Mouse (Mus musculus): ENCODE measurements around the gene Ttc28. TPM values are rescaled to one million over a fixed set of nuclear protein-coding genes. Genes with fewer than 3 reads are reported as not detected.

Ttc28 gene
- polyA plus RNA-seq, 1 experiment from 2014 or later: 13.0 TPM

- WGBS: 73% methylated on average over 4 of the region's 4 CpGs
- Histone ChIP-seq H3K36me3 (ENCODE audit: control insufficient read depth, insufficient read depth, low read length) (no peaks in the 10 kb centered on the region), H3K4me2 (ENCODE audit: low read length) (no peak overlapping the region), H3K4me1 (replicated peaks; ENCODE audit: control insufficient read depth, insufficient read depth, low read length) (no peaks in the 10 kb centered on the region), H3K27me3 (replicated peaks; ENCODE audit: control insufficient read depth, insufficient read depth, low read length) (no peaks in the 10 kb centered on the region), H3K9me3 (ENCODE audit: control insufficient read depth, low read length) (no peaks in the 10 kb centered on the region), H3K27ac (ENCODE audit: low read depth) (no peak overlapping the region), H3K4me3 (ENCODE audit: low read depth, low read length) (no peak overlapping the region), H3K9ac (ENCODE audit: low read length) (no peak overlapping the region)
- DNase-seq (ENCODE audit: low spot score) (no peak), ATAC-seq (replicated peaks; ENCODE audit: low FRiP score, low TSS enrichment, low read depth) (no peak)
Measured at GRCm38 (mm10) chr5:110998298-110998697, 118.7 kb downstream of the Ttc28 start.

DNA sequence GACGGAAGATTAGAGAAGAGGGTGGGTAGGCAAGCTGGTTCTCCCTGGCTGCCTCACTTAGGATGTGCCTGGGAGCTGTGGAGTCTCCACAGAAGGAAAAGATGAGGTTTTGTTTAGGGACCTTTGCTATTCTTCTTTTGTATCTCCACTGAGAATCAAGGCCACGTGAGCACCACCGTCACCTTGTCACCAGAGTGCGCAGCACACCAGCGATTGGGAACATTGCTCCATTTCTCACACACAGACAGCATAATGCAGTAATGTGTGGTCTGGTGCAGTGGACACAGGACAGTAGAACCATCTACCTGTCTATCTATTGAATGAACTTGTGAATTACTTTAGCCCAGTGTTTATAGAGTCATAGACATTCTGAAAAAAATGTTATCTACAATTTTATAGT, 121.3 kb downstream of the Ttc28 start:
- Histone ChIP-seq H3K36me3 (ENCODE audit: control insufficient read depth, insufficient read depth, low read length) (no peaks in the 10 kb centered on the region), H3K27ac (ENCODE audit: low read depth) (no peak overlapping the region), H3K4me3 (ENCODE audit: low read depth, low read length) (no peak overlapping the region), H3K9ac (ENCODE audit: low read length) (no peak overlapping the region), H3K9me3 (ENCODE audit: control insufficient read depth, low read length) (no peaks in the 10 kb centered on the region), H3K27me3 (replicated peaks; ENCODE audit: control insufficient read depth, insufficient read depth, low read length) (no peaks in the 10 kb centered on the region), H3K4me2 (ENCODE audit: low read length) (no peak overlapping the region), H3K4me1 (replicated peaks; ENCODE audit: control insufficient read depth, insufficient read depth, low read length) (no peaks in the 10 kb centered on the region)
- ATAC-seq (replicated peaks; ENCODE audit: low FRiP score, low TSS enrichment, low read depth) (no peak), DNase-seq (ENCODE audit: low spot score) (no peak)
- 82% methylated on average over 5 of the region's 5 CpGs for WGBS

- H3K9ac ChIP-seq (ENCODE audit: low read length): no peak overlapping the region
- WGBS: 90% methylated on average over 5 of the region's 5 CpGs
- no peak overlapping the region for H3K4me3 ChIP-seq (ENCODE audit: low read depth, low read length)
- H3K9me3 ChIP-seq (ENCODE audit: control insufficient read depth, low read length): no peaks in the 10 kb centered on the region
- no peaks in the 10 kb centered on the region for H3K27me3 ChIP-seq (replicated peaks; ENCODE audit: control insufficient read depth, insufficient read depth, low read length)
- peaks cover 8% of the 10 kb centered on the region; the same call in 1 of the 2 replicates for H3K4me1 ChIP-seq (replicated peaks; ENCODE audit: control insufficient read depth, insufficient read depth, low read length)
- H3K36me3 ChIP-seq (ENCODE audit: control insufficient read depth, insufficient read depth, low read length): no peaks in the 10 kb centered on the region
- no peak overlapping the region for H3K27ac ChIP-seq (ENCODE audit: low read depth)
- H3K4me2 ChIP-seq (ENCODE audit: low read length): no peak overlapping the region
- ATAC-seq (replicated peaks; ENCODE audit: low FRiP score, low TSS enrichment, low read depth) (no peak), DNase-seq (ENCODE audit: low spot score) (no peak)
Measured at GRCm38 (mm10) chr5:111003220-111003619, 123.6 kb downstream of the Ttc28 start.

DNA sequence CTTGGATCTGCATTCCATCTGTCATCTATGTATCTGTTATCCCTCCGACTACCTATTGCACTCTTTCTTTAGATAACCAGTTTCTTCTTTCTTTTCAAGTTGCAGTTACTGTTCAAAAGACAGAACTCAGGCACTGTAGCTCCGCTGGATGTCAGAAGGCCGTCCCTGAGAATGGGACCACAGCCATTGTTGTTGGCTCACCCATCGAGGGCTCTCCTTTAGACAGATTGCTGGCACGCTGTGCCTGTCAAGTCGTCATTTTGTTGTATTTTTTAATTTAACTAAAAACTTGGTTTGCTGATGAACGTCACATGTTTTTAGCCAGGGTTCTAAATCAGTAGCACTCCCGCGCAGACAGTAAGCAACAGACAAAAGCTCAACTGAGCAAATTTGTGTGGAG, 124.1 kb downstream of the Ttc28 start:
- Histone ChIP-seq H3K4me2 (ENCODE audit: low read length) (no peak overlapping the region), H3K27me3 (replicated peaks; ENCODE audit: control insufficient read depth, insufficient read depth, low read length) (no peaks in the 10 kb centered on the region), H3K36me3 (ENCODE audit: control insufficient read depth, insufficient read depth, low read length) (no peaks in the 10 kb centered on the region), H3K4me3 (ENCODE audit: low read depth, low read length) (no peak overlapping the region), H3K4me1 (replicated peaks; ENCODE audit: control insufficient read depth, insufficient read depth, low read length) (peaks cover 10% of the 10 kb centered on the region; the same call in 1 of the 2 replicates), H3K9ac (ENCODE audit: low read length) (no peak overlapping the region), H3K9me3 (ENCODE audit: control insufficient read depth, low read length) (no peaks in the 10 kb centered on the region), H3K27ac (ENCODE audit: low read depth) (no peak overlapping the region)
- no peak for DNase-seq (ENCODE audit: low spot score)
- ATAC-seq (replicated peaks; ENCODE audit: low FRiP score, low TSS enrichment, low read depth): no peak
- WGBS: 94% methylated on average over 9 of the region's 9 CpGs

DNA sequence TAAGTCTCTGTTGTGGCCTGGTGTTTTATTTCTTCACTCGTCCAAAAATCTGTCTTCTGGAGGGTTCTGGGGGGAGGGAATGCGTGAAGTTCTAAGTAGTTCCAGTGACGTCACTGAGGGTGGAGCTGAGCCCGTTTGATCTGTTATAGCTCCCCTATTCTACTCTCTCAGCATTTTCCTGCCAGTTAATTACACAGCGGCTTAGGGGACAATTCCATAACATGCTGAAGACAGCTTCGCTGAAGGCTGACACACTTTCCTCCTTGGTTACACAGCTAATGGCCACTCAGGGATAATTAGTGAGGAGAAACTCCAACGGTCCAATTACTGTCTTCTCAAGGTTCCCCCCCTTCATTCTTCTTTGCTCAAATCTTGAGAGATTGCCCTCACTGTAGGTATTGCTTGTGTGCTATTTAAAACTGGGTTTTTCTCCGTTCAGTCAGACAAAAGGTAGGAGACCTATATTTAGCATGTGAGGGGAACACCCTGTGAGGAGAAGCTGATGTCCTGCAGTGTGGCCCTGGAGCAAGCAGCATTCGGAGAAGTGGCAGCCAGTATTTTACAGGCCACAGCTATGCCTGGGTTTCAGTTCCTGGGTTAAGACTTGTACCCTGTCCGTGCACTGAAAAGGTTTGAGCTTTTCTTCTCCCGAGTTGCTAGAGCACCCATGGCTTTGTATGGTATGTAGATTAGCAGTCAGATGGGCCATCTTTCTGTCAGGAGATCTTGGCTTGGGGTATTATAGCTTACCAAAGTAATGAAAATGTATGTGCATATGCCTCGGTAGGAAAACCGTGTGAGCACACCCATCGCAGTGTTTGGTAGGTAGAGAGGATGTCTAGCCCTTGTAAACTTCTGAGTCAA, 126.9 kb downstream of the Ttc28 start:
- 63% methylated on average over 14 of the region's 14 CpGs for WGBS
- H3K4me1 ChIP-seq (replicated peaks; ENCODE audit: control insufficient read depth, insufficient read depth, low read length): peaks cover 22% of the 10 kb centered on the region
- no peaks in the 10 kb centered on the region for H3K27me3 ChIP-seq (replicated peaks; ENCODE audit: control insufficient read depth, insufficient read depth, low read length)
- H3K36me3 ChIP-seq (ENCODE audit: control insufficient read depth, insufficient read depth, low read length): no peaks in the 10 kb centered on the region
- peaks cover 4% of the 10 kb centered on the region; the same call in 1 of the 2 replicates for H3K9me3 ChIP-seq (ENCODE audit: control insufficient read depth, low read length)
- no peak overlapping the region for H3K4me2 ChIP-seq (ENCODE audit: low read length)
- H3K27ac ChIP-seq (ENCODE audit: low read depth): no peak overlapping the region
- no peak overlapping the region for H3K9ac ChIP-seq (ENCODE audit: low read length)
- DNase-seq (ENCODE audit: low spot score) (no peak), ATAC-seq (replicated peaks; ENCODE audit: low FRiP score, low TSS enrichment, low read depth) (no peak)
- H3K4me3 ChIP-seq (ENCODE audit: low read depth, low read length): no peak overlapping the region

- H3K9me3 ChIP-seq (ENCODE audit: control insufficient read depth, low read length): peaks cover 4% of the 10 kb centered on the region; the same call in 1 of the 2 replicates
- H3K4me1 ChIP-seq (replicated peaks; ENCODE audit: control insufficient read depth, insufficient read depth, low read length): peaks cover 28% of the 10 kb centered on the region
- DNase-seq (ENCODE audit: low spot score) (no peak), ATAC-seq (replicated peaks; ENCODE audit: low FRiP score, low TSS enrichment, low read depth) (no peak)
- H3K27me3 ChIP-seq (replicated peaks; ENCODE audit: control insufficient read depth, insufficient read depth, low read length): no peaks in the 10 kb centered on the region
- no peak overlapping the region for H3K9ac ChIP-seq (ENCODE audit: low read length)
- 45% methylated on average over 7 of the region's 7 CpGs for WGBS
- H3K4me3 ChIP-seq (ENCODE audit: low read depth, low read length): no peak overlapping the region
- H3K4me2 ChIP-seq (ENCODE audit: low read length): no peak overlapping the region
- no peak overlapping the region for H3K27ac ChIP-seq (ENCODE audit: low read depth)
- H3K36me3 ChIP-seq (ENCODE audit: control insufficient read depth, insufficient read depth, low read length): no peaks in the 10 kb centered on the region
Measured at GRCm38 (mm10) chr5:111007136-111007500, 127.5 kb downstream of the Ttc28 start.

DNA sequence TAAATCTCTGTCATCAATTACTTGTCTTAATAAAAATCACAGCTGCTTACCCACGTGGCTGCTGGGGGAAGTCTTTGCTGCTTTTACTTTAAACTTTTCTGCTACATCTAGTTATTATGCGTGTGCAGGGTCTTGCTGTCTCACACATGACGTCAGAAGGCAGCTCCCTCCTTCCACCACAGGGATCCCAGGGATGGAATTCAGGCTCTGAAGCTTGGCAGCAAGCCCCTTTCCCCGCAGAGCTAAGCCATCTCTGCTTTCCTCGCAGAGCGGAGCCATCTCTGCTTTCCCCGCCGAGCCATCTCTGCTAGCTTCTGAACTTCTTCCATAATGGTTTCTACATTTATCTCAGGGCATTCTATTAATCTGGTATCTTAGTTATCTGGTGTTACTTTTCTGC, 128.3 kb downstream of the Ttc28 start:
- H3K4me2 ChIP-seq (ENCODE audit: low read length): no peak overlapping the region
- ATAC-seq (replicated peaks; ENCODE audit: low FRiP score, low TSS enrichment, low read depth) (no peak), DNase-seq (ENCODE audit: low spot score) (no peak)
- no peak overlapping the region for H3K9ac ChIP-seq (ENCODE audit: low read length)
- no peak overlapping the region for H3K4me3 ChIP-seq (ENCODE audit: low read depth, low read length)
- 61% methylated on average over 8 of the region's 8 CpGs for WGBS
- H3K27me3 ChIP-seq (replicated peaks; ENCODE audit: control insufficient read depth, insufficient read depth, low read length): no peaks in the 10 kb centered on the region
- H3K9me3 ChIP-seq (ENCODE audit: control insufficient read depth, low read length): peaks cover 4% of the 10 kb centered on the region; the same call in 1 of the 2 replicates
- H3K4me1 ChIP-seq (replicated peaks; ENCODE audit: control insufficient read depth, insufficient read depth, low read length): peaks cover 35% of the 10 kb centered on the region
- H3K27ac ChIP-seq (ENCODE audit: low read depth): no peak overlapping the region
- no peaks in the 10 kb centered on the region for H3K36me3 ChIP-seq (ENCODE audit: control insufficient read depth, insufficient read depth, low read length)

- H3K36me3 ChIP-seq (ENCODE audit: control insufficient read depth, insufficient read depth, low read length): no peaks in the 10 kb centered on the region
- H3K27me3 ChIP-seq (replicated peaks; ENCODE audit: control insufficient read depth, insufficient read depth, low read length): no peaks in the 10 kb centered on the region
- WGBS: 84% methylated on average over 6 of the region's 6 CpGs
- H3K27ac ChIP-seq (ENCODE audit: low read depth): no peak overlapping the region
- DNase-seq (ENCODE audit: low spot score) (no peak), ATAC-seq (replicated peaks; ENCODE audit: low FRiP score, low TSS enrichment, low read depth) (no peak)
- peaks cover 4% of the 10 kb centered on the region; the same call in 1 of the 2 replicates for H3K9me3 ChIP-seq (ENCODE audit: control insufficient read depth, low read length)
- H3K4me3 ChIP-seq (ENCODE audit: low read depth, low read length): no peak overlapping the region
- H3K9ac ChIP-seq (ENCODE audit: low read length): no peak overlapping the region
- H3K4me1 ChIP-seq (replicated peaks; ENCODE audit: control insufficient read depth, insufficient read depth, low read length): peaks cover 35% of the 10 kb centered on the region
- H3K4me2 ChIP-seq (ENCODE audit: low read length): no peak overlapping the region
Measured at GRCm38 (mm10) chr5:111008431-111008830, 128.8 kb downstream of the Ttc28 start.

- Histone ChIP-seq H3K27ac (ENCODE audit: low read depth) (peak overlapping the region; percentile 11; the same call in 1 of the 2 replicates), H3K4me2 (ENCODE audit: low read length) (0 out of 2 replicates have a peak overlapping the region, but pooled peaks have one; percentile 4)
- ATAC-seq (replicated peaks; ENCODE audit: low FRiP score, low TSS enrichment, low read depth): peak; percentile 40; the same call in 1 of the 2 replicates
Measured at GRCm38 (mm10) chr5:111011271-111011670, 131.7 kb downstream of the Ttc28 start.

More at GRCm38 (mm10) chr5:111011271-111011670, 131.7 kb downstream of the Ttc28 start:
- peaks cover 4% of the 10 kb centered on the region; the same call in 1 of the 2 replicates for H3K9me3 ChIP-seq (ENCODE audit: control insufficient read depth, low read length)
- H3K36me3 ChIP-seq (ENCODE audit: control insufficient read depth, insufficient read depth, low read length): no peaks in the 10 kb centered on the region
- peaks cover 35% of the 10 kb centered on the region for H3K4me1 ChIP-seq (replicated peaks; ENCODE audit: control insufficient read depth, insufficient read depth, low read length)
- no peak overlapping the region for H3K9ac ChIP-seq (ENCODE audit: low read length)
- no peak overlapping the region for H3K4me3 ChIP-seq (ENCODE audit: low read depth, low read length)
- WGBS: 20% methylated on average over 8 of the region's 8 CpGs
- no peak for DNase-seq (ENCODE audit: low spot score)
- H3K27me3 ChIP-seq (replicated peaks; ENCODE audit: control insufficient read depth, insufficient read depth, low read length): no peaks in the 10 kb centered on the region

Measured in intestine, embryonic 14.5 days (tissue).